Mouse (Mus musculus) myocyte (in vitro differentiated cells): ENCODE results near the gene Bcl2l14.

Experiments
- CEBPB ChIP-seq: IDR thresholded peaks from 2 replicates; pipeline ENCODE4 v1.6.1; 2011; ENCODE audit warnings: mild to moderate bottlenecking, moderate library complexity; ENCODE audit not compliant: poor library complexity, insufficient read depth, severe bottlenecking
- E2F4 ChIP-seq: IDR thresholded peaks from one replicate; pipeline ENCODE4 v1.6.1; 2011; ENCODE audit warnings: mild to moderate bottlenecking, control low read depth, moderate library complexity; ENCODE audit not compliant: insufficient read depth
- MAX ChIP-seq: IDR thresholded peaks from one replicate; pipeline ENCODE4 v1.6.1; 2011; ENCODE audit warnings: low read depth, mild to moderate bottlenecking, control low read depth
- POLR2A ChIP-seq: IDR thresholded peaks from one replicate; pipeline ENCODE4 v1.6.1; 2011; ENCODE audit warnings: low read depth, mild to moderate bottlenecking, control low read depth, moderate library complexity; ENCODE audit not compliant: insufficient read length
- POLR2AphosphoS2 ChIP-seq: IDR thresholded peaks from one replicate; pipeline ENCODE4 v1.6.1; 2011; ENCODE audit warnings: low read depth, control low read depth; ENCODE audit not compliant: insufficient read length
- TCF12 ChIP-seq: IDR thresholded peaks from one replicate; pipeline ENCODE4 v1.6.1; 2011; ENCODE audit warnings: mild to moderate bottlenecking, control low read depth; ENCODE audit not compliant: poor library complexity, insufficient read depth, severe bottlenecking
- USF1 ChIP-seq: IDR thresholded peaks from one replicate; pipeline ENCODE4 v1.6.1; 2011; ENCODE audit warnings: low read depth, mild to moderate bottlenecking, control low read depth, moderate library complexity

GRCm38 (mm10) chr6:134434044-134434443 lies 37.9 kb downstream of the Bcl2l14 start:
- no peak for TF ChIP-seq POLR2A
- TF ChIP-seq TCF12: no peak
- no peak for TF ChIP-seq MAX
- no peak for TF ChIP-seq E2F4
- TF ChIP-seq USF1: no peak
- no peak for TF ChIP-seq POLR2AphosphoS2
- no peak for TF ChIP-seq CEBPB
